Mouse (Mus musculus) G1E (cell line): Measurements from ENCODE around the gene Ear1.
"Not testable (repeated sequence)": the region's sequence is repeated elsewhere in the genome, so short reads cannot be mapped to it uniquely, and the experiment has no call there.

Source experiments
- CTCF ChIP-seq: IDR thresholded peaks from 2 replicates; pipeline ENCODE4 v1.5.1; 2012; ENCODE audit warnings: low read depth, low read length, inconsistent platforms, mixed read lengths
- POLR2AphosphoS5 ChIP-seq: IDR thresholded peaks from 2 replicates; pipeline ENCODE4 v1.6.1; 2012; ENCODE audit warnings: low read depth, low read length, inconsistent platforms; ENCODE audit not compliant: insufficient replicate concordance
- TAL1 ChIP-seq: conservative IDR thresholded peaks from 2 replicates; pipeline ENCODE4 v1.6.1; 2012; ENCODE audit warnings: low read depth, low read length, inconsistent platforms, mixed read lengths

- TF ChIP-seq CTCF, TAL1, POLR2AphosphoS5: not testable (repeated sequence)
Observed at GRCm38 (mm10) chr14:43830385-43830784, 44.9 kb downstream of the Ear1 start.
